Mouse (Mus musculus) small intestine, adult 2 months (tissue): ENCODE measurements around the gene Relch. TPM values are rescaled to one million over a fixed set of nuclear protein-coding genes. Genes with fewer than 3 reads are reported as not detected.
"Not testable (repeated sequence)": the region's sequence is repeated elsewhere in the genome, so short reads cannot be mapped to it uniquely, and the experiment has no call there.

ENCODE experiments used
- H3K27ac ChIP-seq: fragments of 200-500 bp; 2 replicates; pipeline ENCODE4 v1.5.1; 2012; ENCODE audit warnings: low read depth, low read length, control low read depth, inconsistent platforms; ENCODE audit not compliant: insufficient read depth
- H3K27me3 ChIP-seq: fragments of 200-500 bp; 2 replicates; pipeline ENCODE4 v1.6.1; 2012; ENCODE audit warnings: mild to moderate bottlenecking, moderate library complexity, low read length, inconsistent platforms; ENCODE audit not compliant: control insufficient read depth, insufficient read depth
- H3K36me3 ChIP-seq: fragments of 200-500 bp; 2 replicates; pipeline ENCODE4 v1.6.1; 2012; ENCODE audit warnings: mild to moderate bottlenecking, low read length, control low read depth, inconsistent platforms; ENCODE audit not compliant: control insufficient read depth, insufficient read depth
- H3K4me1 ChIP-seq: fragments of 200-500 bp; 2 replicates; pipeline ENCODE4 v1.6.1; 2012; ENCODE audit warnings: low read length, inconsistent platforms, mixed read lengths; ENCODE audit not compliant: control insufficient read depth, insufficient read depth, insufficient read length
- H3K4me3 ChIP-seq: fragments of 200-500 bp; 2 replicates; pipeline ENCODE4 v1.5.1; 2012; ENCODE audit warnings: low read depth, mild to moderate bottlenecking, control low read depth, inconsistent platforms, low read length, moderate library complexity
- CTCF ChIP-seq: fragments of 200-500 bp; IDR thresholded peaks from 2 replicates; pipeline ENCODE4 v1.5.1; 2012; ENCODE audit warnings: low read depth, mild to moderate bottlenecking, control low read depth, inconsistent platforms, low read length, moderate library complexity, mixed read lengths; ENCODE audit not compliant: insufficient replicate concordance, insufficient read length; ENCODE audit errors: extremely low read depth
- POLR2A ChIP-seq: fragments of 200-500 bp; IDR thresholded peaks from 2 replicates; pipeline ENCODE4 v1.6.1; 2012; ENCODE audit warnings: low read depth, mild to moderate bottlenecking, control low read depth, inconsistent platforms, low read length, moderate library complexity
- WGBS: fragments of 180-500 bp; shearing (Covaris S2); methylation state at CpG from one replicate; pipeline ENCODE4 v1.1.7; 2018; 5-methylcytosine and 5-hydroxymethylcytosine counted together
- polyA plus RNA-seq: library from polyadenylated mRNA; depleted of rRNA; stranded (reverse); fragments of >200 nt; gene quantifications from 2 replicates; pipeline ENCODE4 v1.2.3, GENCODE M21; 2012

Gene Relch
- polyA plus RNA-seq, 1 experiment = 32.9 TPM

DNA sequence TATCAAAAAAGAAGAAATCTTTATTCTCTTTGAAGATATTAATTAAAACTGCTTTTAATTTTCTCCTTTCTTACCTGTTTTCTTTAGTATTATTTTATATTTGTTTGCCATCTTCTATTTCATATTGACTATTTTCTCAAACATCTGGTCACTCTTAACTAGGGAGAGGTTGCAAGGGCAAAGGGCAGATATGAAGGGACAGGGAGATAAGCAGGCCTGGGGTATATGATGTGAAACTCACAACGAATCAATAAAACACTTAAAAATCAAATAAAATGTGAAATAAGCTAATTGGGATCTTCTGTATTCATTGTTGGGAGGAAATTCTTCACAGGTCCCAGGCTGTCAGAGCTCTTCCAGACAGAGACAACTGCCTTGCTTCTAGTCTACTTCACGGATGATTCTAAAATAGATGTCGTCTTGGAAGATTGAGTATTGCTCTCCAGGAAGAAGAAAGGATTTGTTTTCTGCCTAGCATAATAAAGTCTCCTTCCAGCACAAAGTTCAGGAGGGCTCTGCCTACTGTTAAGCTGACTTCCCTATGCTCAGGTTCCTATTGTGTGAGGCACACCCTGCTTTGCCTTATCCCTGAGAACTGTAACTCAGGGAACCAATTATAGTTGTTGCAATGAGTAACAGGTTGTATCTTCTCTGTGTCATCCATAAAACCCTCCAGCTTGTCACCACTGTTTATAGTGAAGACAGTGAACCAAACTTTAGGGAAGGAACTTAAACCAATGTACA, 95.9 kb downstream of the Relch start:
- H3K36me3 ChIP-seq = no peaks in the 10 kb centered on the region
- H3K27ac ChIP-seq = peak overlapping the region; percentile 92
- H3K4me3 ChIP-seq = no peak overlapping the region
- peaks cover 6% of the 10 kb centered on the region; the same call in 1 of the 2 replicates for H3K4me1 ChIP-seq
- no peak for TF ChIP-seq CTCF
- TF ChIP-seq POLR2A = no peak
- H3K27me3 ChIP-seq = no peaks in the 10 kb centered on the region
- 24% methylated on average over 3 of the region's 3 CpGs for WGBS

DNA sequence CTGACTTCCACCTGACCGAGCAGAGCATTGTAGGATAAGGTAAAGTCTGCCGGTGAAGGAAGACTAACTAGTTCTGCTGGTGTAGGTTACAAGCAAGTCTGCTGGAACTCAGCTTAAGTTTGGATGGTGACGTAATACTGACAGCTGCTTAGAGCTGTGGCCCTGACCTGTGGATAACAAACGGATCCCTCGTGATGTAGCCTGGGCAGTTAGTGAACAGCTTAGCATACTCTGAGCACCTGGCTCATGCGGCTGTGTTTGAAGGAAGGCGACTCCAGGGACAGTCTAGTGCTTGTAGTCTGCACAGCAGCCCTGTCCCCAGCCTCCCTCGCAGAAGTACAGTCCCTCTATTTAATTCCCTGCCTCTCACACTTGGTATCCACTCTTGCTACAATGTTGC, 101.9 kb downstream of the Relch start:
- TF ChIP-seq POLR2A (no peak), CTCF (no peak)
- Histone ChIP-seq H3K36me3 (no peaks in the 10 kb centered on the region), H3K4me3 (no peak overlapping the region), H3K27ac (no peak overlapping the region), H3K27me3 (no peaks in the 10 kb centered on the region), H3K4me1 (peaks cover 5% of the 10 kb centered on the region; the same call in 1 of the 2 replicates)
- 63% methylated on average over 8 of the region's 8 CpGs for WGBS

DNA sequence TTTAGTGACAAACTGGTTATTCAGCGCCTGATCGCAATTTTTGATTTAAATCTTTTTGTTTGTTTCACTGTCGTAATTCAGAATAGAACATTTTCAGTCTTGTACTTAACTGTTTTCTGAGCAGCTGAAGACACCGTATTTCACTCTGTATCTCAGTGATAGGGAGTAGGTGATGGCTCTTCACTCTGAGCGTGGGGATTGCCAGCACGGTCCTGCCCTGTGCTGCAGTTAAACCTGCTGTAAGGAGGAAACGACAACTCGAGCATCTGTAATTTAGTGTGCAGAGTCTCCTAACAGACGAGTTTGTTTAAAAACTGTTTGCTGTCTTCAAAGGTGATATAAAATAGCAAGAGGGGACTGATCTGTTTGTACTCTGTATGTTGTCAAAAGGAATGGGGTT, 102.4 kb downstream of the Relch start:
- WGBS = 90% methylated on average over 9 of the region's 9 CpGs
- H3K36me3 ChIP-seq, H3K4me3 ChIP-seq, H3K4me1 ChIP-seq, H3K27ac ChIP-seq, H3K27me3 ChIP-seq: not testable (repeated sequence)

DNA sequence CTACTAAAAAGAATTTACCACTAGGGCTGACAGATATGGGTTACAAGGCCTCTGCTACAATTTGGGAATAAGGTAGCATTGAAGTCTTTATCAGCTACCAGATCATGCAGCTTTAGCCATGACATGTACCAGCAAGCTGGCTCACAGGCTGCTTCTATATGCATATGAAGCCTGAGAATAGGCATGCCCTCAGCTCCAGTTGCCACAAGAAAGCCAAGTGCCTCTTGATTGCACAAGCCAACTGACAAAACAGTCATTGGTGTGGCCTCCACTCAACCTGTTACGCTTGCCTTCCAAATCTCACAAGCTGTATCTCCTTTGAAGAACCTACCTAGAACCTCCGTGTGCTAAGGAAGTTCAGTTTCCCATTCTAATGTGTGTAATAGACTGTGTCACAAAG, 104.7 kb downstream of the Relch start:
- 93% methylated on average over 2 of the region's 2 CpGs for whole genome bisulfite sequencing
- H3K27me3 ChIP-seq = no peaks in the 10 kb centered on the region
- H3K27ac ChIP-seq = no peak overlapping the region
- H3K36me3 ChIP-seq = no peaks in the 10 kb centered on the region
- peaks cover 3% of the 10 kb centered on the region; the same call in 1 of the 2 replicates for H3K4me1 ChIP-seq
- TF ChIP-seq CTCF (no peak), POLR2A (no peak)
- H3K4me3 ChIP-seq = no peak overlapping the region

DNA sequence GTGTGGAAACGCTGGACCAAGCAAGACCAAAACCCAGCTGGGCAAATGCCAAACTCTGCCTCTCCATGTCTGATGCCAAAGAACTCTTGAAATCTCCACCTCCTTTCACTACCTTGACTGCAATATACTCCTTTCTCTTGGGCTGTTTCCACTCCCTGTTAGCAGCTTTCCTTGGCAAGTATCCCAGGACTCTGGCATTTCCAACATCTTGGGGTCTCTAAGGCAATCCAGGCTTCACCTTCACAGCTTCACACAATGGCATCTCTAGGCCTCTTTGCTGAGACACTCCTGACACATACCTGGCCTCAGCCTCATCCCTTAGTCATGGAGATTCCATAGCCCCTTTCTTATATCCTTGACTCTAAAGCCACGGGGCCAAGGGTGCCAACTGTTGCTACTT, 107.0 kb downstream of the Relch start:
- no peaks in the 10 kb centered on the region for H3K36me3 ChIP-seq
- peaks cover 3% of the 10 kb centered on the region; the same call in 1 of the 2 replicates for H3K4me1 ChIP-seq
- WGBS = 37% methylated on average over 2 of the region's 2 CpGs
- H3K27me3 ChIP-seq = no peaks in the 10 kb centered on the region
- TF ChIP-seq CTCF (no peak), POLR2A (no peak)
- H3K4me3 ChIP-seq = no peak overlapping the region
- peak overlapping the region; percentile 36; the same call in 1 of the 2 replicates for H3K27ac ChIP-seq

DNA sequence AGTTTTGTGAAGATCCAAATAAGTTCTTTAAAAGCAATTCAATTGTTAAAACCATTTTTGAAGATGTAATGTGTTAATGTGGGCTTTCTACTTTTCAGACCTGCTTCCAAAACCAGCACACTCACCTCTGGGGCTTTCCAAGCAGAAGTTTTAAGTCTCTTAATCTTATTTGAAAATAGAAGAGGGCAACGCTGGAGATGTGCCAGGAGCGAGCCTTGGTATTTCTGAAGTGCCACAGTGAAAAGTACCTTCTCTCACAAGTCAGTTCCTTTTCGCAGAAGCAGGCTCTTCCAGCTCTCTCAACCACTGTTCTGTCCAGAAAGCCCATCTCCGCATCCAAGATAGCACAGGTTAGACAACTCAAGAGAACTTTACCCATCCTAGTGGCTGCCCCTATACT, 112.8 kb downstream of the Relch start:
- no peak overlapping the region for H3K27ac ChIP-seq
- H3K36me3 ChIP-seq = no peaks in the 10 kb centered on the region
- WGBS = 93% methylated on average over 4 of the region's 4 CpGs
- H3K27me3 ChIP-seq = no peaks in the 10 kb centered on the region
- peaks cover 2% of the 10 kb centered on the region; the same call in 1 of the 2 replicates for H3K4me1 ChIP-seq
- H3K4me3 ChIP-seq = no peak overlapping the region
- no peak for TF ChIP-seq POLR2A
- no peak for TF ChIP-seq CTCF

DNA sequence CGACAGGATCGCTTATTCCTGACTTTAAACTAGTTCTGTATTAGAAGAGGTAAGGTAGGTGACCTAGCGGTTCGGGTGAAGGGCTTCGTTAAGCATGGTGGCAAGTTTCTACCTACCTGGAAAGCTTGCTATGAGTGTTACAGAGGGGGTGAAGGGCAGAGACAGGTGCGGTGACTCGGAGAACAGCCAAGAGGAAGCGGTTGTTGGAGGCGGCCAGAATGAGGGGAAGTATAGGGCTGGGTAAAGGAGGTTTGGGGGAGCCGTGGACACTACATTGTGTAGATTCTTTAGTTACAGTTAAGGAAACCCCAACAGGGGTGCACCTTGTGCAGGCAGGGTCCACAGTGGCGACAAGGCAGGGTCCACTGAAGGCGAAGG, 116.4 kb downstream of the Relch start:
- 19% methylated on average over 12 of the region's 12 CpGs for WGBS

More for the DNA sequence above, 116.4 kb downstream of the Relch start:
- H3K36me3 ChIP-seq = no peaks in the 10 kb centered on the region
- H3K27me3 ChIP-seq = no peaks in the 10 kb centered on the region
- H3K4me1 ChIP-seq = peaks cover 15% of the 10 kb centered on the region
- peak overlapping the region; percentile 94 for H3K4me3 ChIP-seq
- H3K27ac ChIP-seq = peak overlapping the region; percentile 80
- TF ChIP-seq POLR2A = no peak
- TF ChIP-seq CTCF = no peak
